In genomic region chr7:25305481-25305880, GRCm38 (mm10) we compare ENCODE assay signal across 11 mouse cellular contexts. TPM values are rescaled to one million over a fixed set of nuclear protein-coding genes. Genes with fewer than 3 reads are reported as not detected.
DNase-seq lines count a peak whose midpoint lies in the region; ATAC-seq and TF ChIP-seq lines count a peak whose summit lies in the region.
"Had no signal": no experiment of that assay in that cellular context is flagged by ENCODE, and none has a peak within 500 bp of the region (broad histone marks: within the 10 kb centered on the region; RNA-seq: fewer than 3 reads in every experiment).

No protein-coding gene starts in this region.

- peak overlapping the region; percentile 79 for H3K4me2 ChIP-seq in heart, postnatal 0 days (ENCODE audit: low read depth, low read length)
- H3K4me2 ChIP-seq in embryonic facial prominence, embryonic 11.5 days (ENCODE audit: low read depth, low read length) = peak overlapping the region; percentile 81
- H3K4me2 ChIP-seq in hindbrain, embryonic 16.5 days (ENCODE audit: low read length) = peak overlapping the region; percentile 87
- peak overlapping the region; percentile 85 for H3K4me2 ChIP-seq in midbrain, embryonic 14.5 days (ENCODE audit: low read length)

- no peak overlapping the region for H3K9ac ChIP-seq in heart, postnatal 0 days (replicated peaks; ENCODE audit: low read depth, low read length)
- H3K9ac ChIP-seq in embryonic facial prominence, embryonic 11.5 days (replicated peaks; ENCODE audit: low read length) = no peak overlapping the region; the same call in 1 of the 2 replicates
- H3K9ac ChIP-seq in hindbrain, embryonic 16.5 days (ENCODE audit: low read depth, low read length) = peak overlapping the region; percentile 87
- peak overlapping the region; percentile 94 for H3K9ac ChIP-seq in midbrain, embryonic 14.5 days (replicated peaks; ENCODE audit: low read length)

- no peaks in the 10 kb centered on the region for H3K9me3 ChIP-seq in heart, postnatal 0 days (replicated peaks; ENCODE audit: control insufficient read depth, low read length)
- no peaks in the 10 kb centered on the region for H3K9me3 ChIP-seq in embryonic facial prominence, embryonic 11.5 days (replicated peaks; ENCODE audit: control insufficient read depth, low read length)
- H3K9me3 ChIP-seq in hindbrain, embryonic 16.5 days (ENCODE audit: control insufficient read depth, low read length) = no peaks in the 10 kb centered on the region
- H3K9me3 ChIP-seq in midbrain, embryonic 14.5 days (ENCODE audit: control insufficient read depth, low read length) = no peaks in the 10 kb centered on the region

- peaks cover 41% of the 10 kb centered on the region for H3K27me3 ChIP-seq in heart, postnatal 0 days (ENCODE audit: control insufficient read depth, insufficient read depth, low read length)
- no peaks in the 10 kb centered on the region; the same call in 1 of the 2 replicates for H3K27me3 ChIP-seq in embryonic facial prominence, embryonic 11.5 days (ENCODE audit: control insufficient read depth, insufficient read depth, low read length)
- no peaks in the 10 kb centered on the region for H3K27me3 ChIP-seq in hindbrain, embryonic 16.5 days (replicated peaks; ENCODE audit: control insufficient read depth, insufficient read depth, low read length)
- no peaks in the 10 kb centered on the region for H3K27me3 ChIP-seq in midbrain, embryonic 14.5 days (ENCODE audit: control insufficient read depth, insufficient read depth, low read length)

- TF ChIP-seq EP300 in heart, postnatal 0 days (IDR thresholded peaks at IDR 0.05; ENCODE audit: low read depth) = no peak

- TF ChIP-seq CTCF in heart, postnatal 0 days (IDR thresholded peaks at IDR 0.05; ENCODE audit: low read depth) = no peak

- peak overlapping the region; percentile 50 for H3K4me3 ChIP-seq in heart, postnatal 0 days (ENCODE audit: low read depth, low read length)
- H3K4me3 ChIP-seq in embryonic facial prominence, embryonic 11.5 days (ENCODE audit: low read depth, low read length) = peak overlapping the region; percentile 41
- H3K4me3 ChIP-seq in hindbrain, embryonic 16.5 days (ENCODE audit: low read length) = peak overlapping the region; percentile 75
- peak overlapping the region; percentile 75 for H3K4me3 ChIP-seq in midbrain, embryonic 14.5 days (replicated peaks; ENCODE audit: low read depth, low read length)

- intact Hi-C loops in heart, postnatal 25 days (cut with DNase I) = no loop called here

- WGBS in heart, postnatal 0 days = 0% methylated on average over 2 of the region's 2 CpGs
- 0% methylated on average over 2 of the region's 2 CpGs for WGBS in embryonic facial prominence, embryonic 11.5 days
- 0% methylated on average over 2 of the region's 2 CpGs for WGBS in hindbrain, embryonic 16.5 days
- WGBS in midbrain, embryonic 14.5 days = 0% methylated on average over 2 of the region's 2 CpGs

- no peaks in the 10 kb centered on the region for H3K36me3 ChIP-seq in heart, postnatal 0 days (replicated peaks; ENCODE audit: control insufficient read depth, insufficient read depth, low read length)
- H3K36me3 ChIP-seq in embryonic facial prominence, embryonic 11.5 days (replicated peaks; ENCODE audit: control insufficient read depth, insufficient read depth, low read depth, low read length) = no peaks in the 10 kb centered on the region
- H3K36me3 ChIP-seq in hindbrain, embryonic 16.5 days (ENCODE audit: control insufficient read depth, insufficient read depth, low read length) = no peaks in the 10 kb centered on the region
- H3K36me3 ChIP-seq in midbrain, embryonic 14.5 days (ENCODE audit: control insufficient read depth, insufficient read depth, low read length) = peaks cover 11% of the 10 kb centered on the region; the same call in 1 of the 2 replicates

- peaks cover 7% of the 10 kb centered on the region; the same call in 1 of the 2 replicates for H3K4me1 ChIP-seq in heart, postnatal 0 days (ENCODE audit: control insufficient read depth, insufficient read depth)
- H3K4me1 ChIP-seq in embryonic facial prominence, embryonic 11.5 days (ENCODE audit: control insufficient read depth, insufficient read depth, low read length) = peaks cover 2% of the 10 kb centered on the region; the same call in 1 of the 2 replicates
- H3K4me1 ChIP-seq in hindbrain, embryonic 16.5 days (ENCODE audit: control insufficient read depth, insufficient read depth, low read depth, low read length) = peaks cover 7% of the 10 kb centered on the region
- peaks cover 7% of the 10 kb centered on the region for H3K4me1 ChIP-seq in midbrain, embryonic 14.5 days (ENCODE audit: control insufficient read depth, insufficient read depth, low read length)

- no peak for DNase-seq in heart, postnatal 0 days (ENCODE audit: low spot score)
- no peak for DNase-seq in heart, postnatal 25 days (ENCODE audit: low spot score)
- DNase-seq in embryonic facial prominence, embryonic 11.5 days (ENCODE audit: low spot score) = no peak
- DNase-seq in midbrain, embryonic 14.5 days = no peak
- DNase-seq in ovary, postnatal 14 days (ENCODE audit: low spot score) = no peak
- DNase-seq in spleen, postnatal 4 days (ENCODE audit: low spot score in 2 of 2) = no peak
- DNase-seq in adrenal gland, adult 2 months = no peak

- no peak for ATAC-seq in heart, postnatal 0 days (ENCODE audit: insufficient read depth, low read depth)
- ATAC-seq in embryonic facial prominence, embryonic 11.5 days (replicated peaks; ENCODE audit: insufficient number of reproducible peaks, low FRiP score, low TSS enrichment, low read depth) = no peak
- ATAC-seq in hindbrain, embryonic 16.5 days = peak; percentile 19; the same call in 1 of the 2 replicates
- 0 out of 2 replicates have a peak, but pooled peaks have one; percentile 9 for ATAC-seq in midbrain, embryonic 14.5 days (ENCODE audit: low FRiP score, low TSS enrichment)

- no peak overlapping the region for H3K27ac ChIP-seq in heart, postnatal 0 days (ENCODE audit: low read depth)
- no peak overlapping the region for H3K27ac ChIP-seq in embryonic facial prominence, embryonic 11.5 days (replicated peaks; ENCODE audit: low read depth, low read length)
- peak overlapping the region; percentile 86 for H3K27ac ChIP-seq in hindbrain, embryonic 16.5 days (ENCODE audit: low read depth, low read length)
- peak overlapping the region; percentile 92 for H3K27ac ChIP-seq in midbrain, embryonic 14.5 days (replicated peaks; ENCODE audit: low read depth, low read length)
- H3K27ac ChIP-seq: macrophage had no signal

RNA-seq across cellular contexts. Expression of gene Tmem145, which starts 0.4 kb away (rescaled TPM):
- total RNA-seq in heart, postnatal 0 days (2014; rRNA removed; ENCODE audit: low replicate concordance) = not detected in 2 replicates
- not detected in 2 replicates for polyA plus RNA-seq in heart, postnatal 0 days (2015; fragmentation: Nextera tagmentation; extraction: Ambion mirVana)
- not detected for total RNA-seq in heart, postnatal 25 days (2021)
- polyA plus RNA-seq in embryonic facial prominence, embryonic 11.5 days (2014; fragmentation: Nextera tagmentation; extraction: Ambion mirVana) = 0.91 and 1.3 TPM in 2 replicates
- polyA plus RNA-seq in hindbrain, embryonic 16.5 days (2015; fragmentation: Nextera tagmentation; extraction: Ambion mirVana) = 78.7 and 85.0 TPM in 2 replicates
- 68.6 and 77.8 TPM in 2 replicates for polyA plus RNA-seq in midbrain, embryonic 14.5 days (2014; fragmentation: Nextera tagmentation; extraction: Ambion mirVana)
- 1 to 10 TPM; 1.9 to 2.2 TPM for total RNA-seq in adrenal gland, adult 2 months (2021)
- polyA plus RNA-seq in adrenal gland, adult 2 months (2012; rRNA removed) = 8.3 and 9.3 TPM in 2 replicates
- total RNA-seq: gastrocnemius, adult 8-10 months had no signal
- polyA plus RNA-seq: macrophage had no signal

RNA-seq across cellular contexts. Expression of gene Prr19, which starts 4.3 kb away (rescaled TPM):
- total RNA-seq in heart, postnatal 0 days (2014; rRNA removed; ENCODE audit: low replicate concordance) = not detected in 2 replicates
- not detected in 2 replicates for polyA plus RNA-seq in heart, postnatal 0 days (2015; fragmentation: Nextera tagmentation; extraction: Ambion mirVana)
- not detected for total RNA-seq in heart, postnatal 25 days (2021)
- 1.6 TPM in 2 replicates for polyA plus RNA-seq in embryonic facial prominence, embryonic 11.5 days (2014; fragmentation: Nextera tagmentation; extraction: Ambion mirVana)
- polyA plus RNA-seq in hindbrain, embryonic 16.5 days (2015; fragmentation: Nextera tagmentation; extraction: Ambion mirVana) = 4.7 and 4.8 TPM in 2 replicates
- 3.0 and 3.2 TPM in 2 replicates for polyA plus RNA-seq in midbrain, embryonic 14.5 days (2014; fragmentation: Nextera tagmentation; extraction: Ambion mirVana)
- not detected for total RNA-seq in adrenal gland, adult 2 months (2021)
- not detected in 2 replicates for polyA plus RNA-seq in adrenal gland, adult 2 months (2012; rRNA removed)
- total RNA-seq: gastrocnemius, adult 8-10 months had no signal
- polyA plus RNA-seq: macrophage; small intestine, adult 2 months had no signal

RNA-seq across cellular contexts. Expression of gene Pafah1b3, which starts 7.7 kb away (rescaled TPM):
- total RNA-seq in heart, postnatal 0 days (2014; rRNA removed; ENCODE audit: low replicate concordance) = 83.9 and 161 TPM in 2 replicates
- 57.3 and 61.5 TPM in 2 replicates for polyA plus RNA-seq in heart, postnatal 0 days (2015; fragmentation: Nextera tagmentation; extraction: Ambion mirVana)
- 1 to 10 TPM; 2.7 to 4.3 TPM for total RNA-seq in heart, postnatal 25 days (2021)
- 287 and 312 TPM in 2 replicates for polyA plus RNA-seq in embryonic facial prominence, embryonic 11.5 days (2014; fragmentation: Nextera tagmentation; extraction: Ambion mirVana)
- polyA plus RNA-seq in hindbrain, embryonic 16.5 days (2015; fragmentation: Nextera tagmentation; extraction: Ambion mirVana) = 566 and 571 TPM in 2 replicates
- polyA plus RNA-seq in midbrain, embryonic 14.5 days (2014; fragmentation: Nextera tagmentation; extraction: Ambion mirVana) = 630 and 836 TPM in 2 replicates
- total RNA-seq in adrenal gland, adult 2 months (2021) = 10 to 100 TPM; 33.4 to 33.8 TPM
- 29.4 and 35.9 TPM in 2 replicates for polyA plus RNA-seq in adrenal gland, adult 2 months (2012; rRNA removed)

RNA-seq across cellular contexts. Expression of gene Megf8, which starts 11.5 kb away (rescaled TPM):
- total RNA-seq in heart, postnatal 0 days (2014; rRNA removed; ENCODE audit: low replicate concordance) = 17.7 and 22.5 TPM in 2 replicates
- polyA plus RNA-seq in heart, postnatal 0 days (2015; fragmentation: Nextera tagmentation; extraction: Ambion mirVana) = 4.3 and 4.4 TPM in 2 replicates
- total RNA-seq in heart, postnatal 25 days (2021) = 10 to 100 TPM; 25.1 to 26.6 TPM
- 8.7 and 10.8 TPM in 2 replicates for polyA plus RNA-seq in embryonic facial prominence, embryonic 11.5 days (2014; fragmentation: Nextera tagmentation; extraction: Ambion mirVana)
- polyA plus RNA-seq in hindbrain, embryonic 16.5 days (2015; fragmentation: Nextera tagmentation; extraction: Ambion mirVana) = 23.6 and 23.7 TPM in 2 replicates
- polyA plus RNA-seq in midbrain, embryonic 14.5 days (2014; fragmentation: Nextera tagmentation; extraction: Ambion mirVana) = 21.6 and 23.2 TPM in 2 replicates
- 10 to 100 TPM; 37.1 to 41.5 TPM for total RNA-seq in adrenal gland, adult 2 months (2021)
- polyA plus RNA-seq in adrenal gland, adult 2 months (2012; rRNA removed) = 102 and 106 TPM in 2 replicates

RNA-seq across cellular contexts. Expression of gene Cic, which starts 38.0 kb away (rescaled TPM):
- 57.2 and 63.0 TPM in 2 replicates for total RNA-seq in heart, postnatal 0 days (2014; rRNA removed; ENCODE audit: low replicate concordance)
- 15.7 and 16.9 TPM in 2 replicates for polyA plus RNA-seq in heart, postnatal 0 days (2015; fragmentation: Nextera tagmentation; extraction: Ambion mirVana)
- total RNA-seq in heart, postnatal 25 days (2021) = 10 to 100 TPM; 61.9 to 65.9 TPM
- 26.6 and 27.0 TPM in 2 replicates for polyA plus RNA-seq in embryonic facial prominence, embryonic 11.5 days (2014; fragmentation: Nextera tagmentation; extraction: Ambion mirVana)
- polyA plus RNA-seq in hindbrain, embryonic 16.5 days (2015; fragmentation: Nextera tagmentation; extraction: Ambion mirVana) = 31.0 and 36.4 TPM in 2 replicates
- polyA plus RNA-seq in midbrain, embryonic 14.5 days (2014; fragmentation: Nextera tagmentation; extraction: Ambion mirVana) = 47.3 and 52.0 TPM in 2 replicates
- 100 to 1,000 TPM; 102 to 108 TPM for total RNA-seq in adrenal gland, adult 2 months (2021)
- polyA plus RNA-seq in adrenal gland, adult 2 months (2012; rRNA removed) = 111 and 123 TPM in 2 replicates

Comparison
In these comparisons a context has a peak if more than half of its experiments do, and no peak if none do; other contexts are left out.
1. ATAC-seq: peak in hindbrain, embryonic 16.5 days (single experiment) and midbrain, embryonic 14.5 days (single experiment); none in heart, postnatal 0 days (single experiment) and embryonic facial prominence, embryonic 11.5 days (single experiment).
2. H3K27ac ChIP-seq: peak in hindbrain, embryonic 16.5 days (single experiment) and midbrain, embryonic 14.5 days (single experiment); none in heart, postnatal 0 days (single experiment) and embryonic facial prominence, embryonic 11.5 days (single experiment).
3. H3K9ac ChIP-seq: peak in hindbrain, embryonic 16.5 days (single experiment) and midbrain, embryonic 14.5 days (single experiment); none in heart, postnatal 0 days (single experiment) and embryonic facial prominence, embryonic 11.5 days (single experiment).
4. Peak in every context shown above with its lines, with median percentiles within 50 percentile points of each other: H3K4me2 ChIP-seq and H3K4me3 ChIP-seq.